In the genomic region with DNA sequence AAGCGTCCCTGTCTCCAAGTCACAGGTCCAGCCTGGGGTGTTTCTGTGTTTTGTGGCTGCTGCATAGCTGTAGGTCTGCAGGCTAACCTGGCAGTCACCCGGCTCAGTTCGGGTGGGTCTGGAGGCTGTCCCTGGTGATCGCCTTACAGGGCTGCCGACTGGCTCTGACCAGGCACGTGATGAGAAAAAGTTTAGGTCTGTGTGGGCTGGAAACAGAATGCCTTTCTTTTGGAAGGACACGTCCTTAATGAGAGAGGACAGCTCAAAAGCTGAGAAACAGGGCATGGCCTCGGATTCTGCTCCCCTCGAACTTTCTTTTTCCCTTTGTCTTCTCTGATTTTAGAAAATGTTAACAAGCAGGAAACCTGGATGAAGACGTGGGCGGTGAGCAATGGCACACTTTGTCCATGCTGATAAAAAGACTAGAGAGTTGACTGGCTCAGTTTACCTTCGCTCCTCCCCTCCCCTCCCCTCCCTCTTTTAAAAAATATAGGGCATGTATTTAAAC, we compare ENCODE assay signal across 8 mouse cellular contexts. TPM values are rescaled to one million over a fixed set of nuclear protein-coding genes. Genes with fewer than 3 reads are reported as not detected.
DNase-seq lines count a peak whose midpoint lies in the region; ATAC-seq and TF ChIP-seq lines count a peak whose summit lies in the region.

A gene (minus strand): TSS at position 114 of the 508 bp plus-strand sequence.

- H3K4me2 ChIP-seq in kidney, embryonic 15.5 days: peak within 1 kb of the TSS; percentile 51

- in situ Hi-C loops in ES-E14 (cut with MboI; ENCODE audit: low sequenced_read_pairs in 2 of 2, unreplicated experiment in 2 of 2): loop anchor here in 1 of 2 experiments (10.0 kb wide), 1 partner anchor 138 kb away; no protein-coding TSS in a partner anchor

- H3K9ac ChIP-seq in ES-E14 (ENCODE audit: insufficient read depth, low read depth, low read length, poor library complexity, severe bottlenecking): no peak within 1 kb of the TSS
- no peak within 1 kb of the TSS for H3K9ac ChIP-seq in kidney, embryonic 15.5 days

- DNase-seq in ES-E14 (ENCODE audit: low read depth, low spot score): no peak
- DNase-seq in adrenal gland, adult 18-20 months (ENCODE audit: low spot score in 2 of 2): peak; percentile 34 to 36
- DNase-seq in heart, adult 11 months: peak; percentile 98
- peak; percentile 32 for DNase-seq in lung, postnatal 14 days
- DNase-seq in right cerebral cortex, postnatal 25 days: no peak
- no peak for DNase-seq in cerebellum, postnatal 14 days
- DNase-seq in cerebellum, adult 18-20 months: no peak

- 14% methylated on average over 12 of the region's 12 CpGs for WGBS in kidney, embryonic 15.5 days

- H3K4me3 ChIP-seq in ES-E14 (ENCODE audit: insufficient read depth in 1 of 2, low read depth in 1 of 2, low read length in 2 of 2, poor library complexity in 1 of 2, severe bottlenecking in 1 of 2): peak within 1 kb of the TSS; percentile 6 to 57
- H3K4me3 ChIP-seq in kidney, embryonic 15.5 days (replicated peaks): peak within 1 kb of the TSS; percentile 19

- H3K4me1 ChIP-seq in ES-E14 (ENCODE audit: control insufficient read depth in 2 of 2, insufficient read depth in 2 of 2, low read length in 2 of 2, poor library complexity in 1 of 2): peaks cover 2 to 8% of the 10 kb centered on the region in 2 experiments; a peak in 3 of 4 replicates
- peaks cover 23% of the 10 kb centered on the region for H3K4me1 ChIP-seq in kidney, embryonic 15.5 days

- peak; percentile 85 for ATAC-seq in kidney, embryonic 15.5 days (replicated peaks; ENCODE audit: low FRiP score)

- no peak within 1 kb of the TSS; the same call in 1 of the 2 replicates for H3K27ac ChIP-seq in ES-E14 (ENCODE audit: insufficient read depth, low read depth, low read length, poor library complexity, severe bottlenecking)
- H3K27ac ChIP-seq in kidney, embryonic 15.5 days: no peak within 1 kb of the TSS

- H3K36me3 ChIP-seq in ES-E14 (ENCODE audit: control insufficient read depth, insufficient read depth, low read length, poor library complexity, severe bottlenecking): no peaks in the 10 kb centered on the region
- H3K36me3 ChIP-seq in kidney, embryonic 15.5 days: no peaks in the 10 kb centered on the region

- 0 out of 2 replicates have a peak, but pooled peaks cover 7% of the 10 kb centered on the region for H3K27me3 ChIP-seq in kidney, embryonic 15.5 days

- H3K9me3 ChIP-seq in ES-E14 (ENCODE audit: control insufficient read depth, insufficient read depth, low read depth, low read length): no peaks in the 10 kb centered on the region
- no peaks in the 10 kb centered on the region for H3K9me3 ChIP-seq in kidney, embryonic 15.5 days (replicated peaks)

TF ChIP-seq in ES-E14, 5 proteins besides CTCF, POLR2A, EP300 and RAD21:
- no peak for TF ChIP-seq CHD2 (IDR thresholded peaks at IDR 0.05; ENCODE audit: low read depth, low read length)
- no peak for TF ChIP-seq ZNF384 (IDR thresholded peaks at IDR 0.05; ENCODE audit: low read depth, low read length)
- no peak for TF ChIP-seq ZC3H11A (IDR thresholded peaks at IDR 0.05; ENCODE audit: borderline replicate concordance, low read depth, low read length)
- no peak for TF ChIP-seq MAFK (IDR thresholded peaks at IDR 0.05; ENCODE audit: insufficient read depth, low read depth, low read length)
- no peak for TF ChIP-seq HCFC1 (IDR thresholded peaks at IDR 0.05; ENCODE audit: borderline replicate concordance, insufficient read depth, low read length)
TF ChIP-seq in ES-E14: peak in this region for 0.

RNA-seq across cellular contexts. Expression of the gene that starts here (rescaled TPM):
- 0.58 and 0.90 TPM in 2 replicates for total RNA-seq in ES-E14 (2012; rRNA removed)
- total RNA-seq in adrenal gland, adult 18-20 months (2021): under 1 TPM; 0.19 to 0.27 TPM
- polyA plus RNA-seq in kidney, embryonic 15.5 days (2015; fragmentation: Nextera tagmentation; extraction: Ambion mirVana): 0.21 TPM in 1 of 2 replicates, not detected in the other

Comparison
In these comparisons a context has a peak if more than half of its experiments do, and no peak if none do; other contexts are left out.
1. Peak in DNase-seq in adrenal gland, adult 18-20 months; RNA of the gene not detected or under 1 TPM.
2. Peak in ATAC-seq, H3K4me3 ChIP-seq and H3K4me2 ChIP-seq in kidney, embryonic 15.5 days; RNA of the gene not detected or under 1 TPM.
3. DNase-seq: peak in heart, adult 11 months (single experiment) and lung, postnatal 14 days (single experiment); none in ES-E14 (single experiment), right cerebral cortex, postnatal 25 days (single experiment), cerebellum, postnatal 14 days (0 of 2) and cerebellum, adult 18-20 months (0 of 2).